Comparison of ENCODE assay signal across 10 mouse cellular contexts in the genomic region with DNA sequence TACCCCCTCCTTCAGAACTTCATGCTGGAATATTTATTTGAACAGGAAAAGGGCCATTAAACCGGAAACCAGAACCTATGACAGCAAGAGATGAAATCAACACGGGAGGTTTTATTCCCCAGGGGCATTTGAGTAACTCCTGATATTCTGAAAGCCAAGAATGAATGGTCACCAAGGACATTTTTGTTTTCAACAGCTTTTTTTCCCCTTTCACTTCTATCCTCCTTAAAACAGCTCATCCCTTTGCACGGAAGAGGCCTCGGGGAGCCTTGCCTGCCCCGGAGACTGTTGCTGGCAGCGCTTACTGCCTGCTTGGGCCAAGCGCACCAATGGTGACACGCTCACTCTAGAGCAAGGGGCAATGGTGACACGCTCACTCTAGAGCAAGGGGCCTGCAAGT. TPM values are rescaled to one million over a fixed set of nuclear protein-coding genes. Genes with fewer than 3 reads are reported as not detected.
DNase-seq lines count a peak whose midpoint lies in the region; ATAC-seq lines count a peak whose summit lies in the region.
"Had no signal": no experiment of that assay in that cellular context is flagged by ENCODE, and none has a peak within 500 bp of the region (broad histone marks: within the 10 kb centered on the region; RNA-seq: fewer than 3 reads in every experiment).

No protein-coding gene starts in this region.

- ATAC-seq in frontal cortex, adult (ENCODE audit: low TSS enrichment): no peak

- peak; percentile 20 for DNase-seq in adrenal gland, adult 8-10 months
- DNase-seq in adrenal gland, adult 18-20 months (ENCODE audit: low spot score in 2 of 2): no peak
- DNase-seq in kidney, adult 9 months: peak; percentile 35
- no peak for DNase-seq in kidney, adult 8-10 months
- peak; percentile 28 for DNase-seq in ovary, postnatal 36 days (ENCODE audit: low spot score)
- no peak for DNase-seq in ovary, adult 18-20 months (ENCODE audit: low spot score)
- DNase-seq in skeletal muscle tissue, adult 2 months (ENCODE audit: low read depth, low spot score): peak; percentile 42
- DNase-seq: liver, embryonic 13.5 days; thymus, postnatal 14 days had no signal

RNA-seq across cellular contexts. Expression of gene Snrpd3, which starts 40.3 kb away (rescaled TPM):
- total RNA-seq in adrenal gland, adult 8-10 months (2022): 10 to 100 TPM; 82.7 to 88.0 (median 86.2) TPM
- 10 to 100 TPM; 86.1 to 87.1 TPM for total RNA-seq in adrenal gland, adult 18-20 months (2021)

RNA-seq across cellular contexts. Expression of gene Gucd1, which starts 40.7 kb away (rescaled TPM):
- 10 to 100 TPM; 20.3 to 23.9 (median 23.2) TPM for total RNA-seq in adrenal gland, adult 8-10 months (2022)
- total RNA-seq in adrenal gland, adult 18-20 months (2021): 10 to 100 TPM; 28.7 to 39.0 TPM

Comparison
In these comparisons a context has a peak if more than half of its experiments do, and no peak if none do; other contexts are left out.
1. DNase-seq: peak in adrenal gland, adult 8-10 months (single experiment), kidney, adult 9 months (single experiment), ovary, postnatal 36 days (single experiment) and skeletal muscle tissue, adult 2 months (single experiment); none in adrenal gland, adult 18-20 months (0 of 2), kidney, adult 8-10 months (0 of 2) and ovary, adult 18-20 months (single experiment).